Mouse (Mus musculus): ENCODE measurements around the gene Ndufv3. TPM values are rescaled to one million over a fixed set of nuclear protein-coding genes. Genes with fewer than 3 reads are reported as not detected.
A peak's percentile ranks its signal among the peaks of the same experiment; 100 is the strongest.

Gene Ndufv3
- polyA plus RNA-seq, 1 experiment from 2014 or later = 206 TPM

GRCm38 (mm10) chr17:31535358-31535757 lies 15.4 kb downstream of the Ndufv3 start:
- H3K9ac ChIP-seq (replicated peaks; ENCODE audit: low read length) = no peak overlapping the region
- 0 out of 2 replicates have a peak, but pooled peaks have one; percentile 22 for ATAC-seq (replicated peaks; ENCODE audit: insufficient number of reproducible peaks, low FRiP score, low TSS enrichment, low read depth)
- DNase-seq (ENCODE audit: low spot score) = no peak
- H3K4me1 ChIP-seq (ENCODE audit: control insufficient read depth, insufficient read depth, low read length) = peaks cover 5% of the 10 kb centered on the region; the same call in 1 of the 2 replicates
- no peaks in the 10 kb centered on the region for H3K27me3 ChIP-seq (ENCODE audit: control insufficient read depth, insufficient read depth, low read length)
- peak overlapping the region; percentile 52; the same call in 1 of the 2 replicates for H3K27ac ChIP-seq (replicated peaks; ENCODE audit: low read depth, low read length)
- no peak overlapping the region for H3K4me2 ChIP-seq (ENCODE audit: low read depth, low read length)
- no peaks in the 10 kb centered on the region for H3K9me3 ChIP-seq (replicated peaks; ENCODE audit: control insufficient read depth, low read length)
- H3K36me3 ChIP-seq (replicated peaks; ENCODE audit: control insufficient read depth, insufficient read depth, low read depth, low read length) = 0 out of 2 replicates have a peak, but pooled peaks cover 3% of the 10 kb centered on the region
- WGBS = 74% methylated on average over 4 of the region's 4 CpGs
- H3K4me3 ChIP-seq (ENCODE audit: low read depth, low read length) = no peak overlapping the region

- H3K9ac ChIP-seq (replicated peaks; ENCODE audit: low read length) = no peak overlapping the region; the same call in 1 of the 2 replicates
- H3K27me3 ChIP-seq (ENCODE audit: control insufficient read depth, insufficient read depth, low read length) = no peaks in the 10 kb centered on the region
- ATAC-seq (replicated peaks; ENCODE audit: insufficient number of reproducible peaks, low FRiP score, low TSS enrichment, low read depth) (peak; percentile 54; the same call in 1 of the 2 replicates), DNase-seq (ENCODE audit: low spot score) (peak; percentile 33)
- H3K4me2 ChIP-seq (ENCODE audit: low read depth, low read length) = 0 out of 2 replicates have a peak overlapping the region, but pooled peaks have one; percentile 7
- H3K4me3 ChIP-seq (ENCODE audit: low read depth, low read length) = no peak overlapping the region
- 0 out of 2 replicates have a peak, but pooled peaks cover under 1% of the 10 kb centered on the region for H3K36me3 ChIP-seq (replicated peaks; ENCODE audit: control insufficient read depth, insufficient read depth, low read depth, low read length)
- WGBS = 26% methylated on average over 8 of the region's 8 CpGs
- no peaks in the 10 kb centered on the region for H3K9me3 ChIP-seq (replicated peaks; ENCODE audit: control insufficient read depth, low read length)
- peaks cover 5% of the 10 kb centered on the region; the same call in 1 of the 2 replicates for H3K4me1 ChIP-seq (ENCODE audit: control insufficient read depth, insufficient read depth, low read length)
- peak overlapping the region; percentile 52; the same call in 1 of the 2 replicates for H3K27ac ChIP-seq (replicated peaks; ENCODE audit: low read depth, low read length)
Measured at GRCm38 (mm10) chr17:31535871-31536629, 16.1 kb downstream of the Ndufv3 start.

GRCm38 (mm10) chr17:31540101-31540500 lies 20.2 kb downstream of the Ndufv3 start:
- WGBS = 62% methylated on average over 3 of the region's 3 CpGs
- ATAC-seq (replicated peaks; ENCODE audit: insufficient number of reproducible peaks, low FRiP score, low TSS enrichment, low read depth) (no peak), DNase-seq (ENCODE audit: low spot score) (no peak)
- Histone ChIP-seq H3K4me1 (ENCODE audit: control insufficient read depth, insufficient read depth, low read length) (peaks cover 5% of the 10 kb centered on the region; the same call in 1 of the 2 replicates), H3K27ac (replicated peaks; ENCODE audit: low read depth, low read length) (no peak overlapping the region), H3K9ac (replicated peaks; ENCODE audit: low read length) (no peak overlapping the region), H3K4me3 (ENCODE audit: low read depth, low read length) (no peak overlapping the region), H3K4me2 (ENCODE audit: low read depth, low read length) (no peak overlapping the region), H3K27me3 (ENCODE audit: control insufficient read depth, insufficient read depth, low read length) (no peaks in the 10 kb centered on the region), H3K9me3 (replicated peaks; ENCODE audit: control insufficient read depth, low read length) (no peaks in the 10 kb centered on the region), H3K36me3 (replicated peaks; ENCODE audit: control insufficient read depth, insufficient read depth, low read depth, low read length) (no peaks in the 10 kb centered on the region)

- 61% methylated on average over 4 of the region's 4 CpGs for WGBS
- Histone ChIP-seq H3K27me3 (ENCODE audit: control insufficient read depth, insufficient read depth, low read length) (no peaks in the 10 kb centered on the region), H3K4me1 (ENCODE audit: control insufficient read depth, insufficient read depth, low read length) (peaks cover 1% of the 10 kb centered on the region; the same call in 1 of the 2 replicates), H3K4me2 (ENCODE audit: low read depth, low read length) (no peak overlapping the region), H3K9me3 (replicated peaks; ENCODE audit: control insufficient read depth, low read length) (no peaks in the 10 kb centered on the region), H3K27ac (replicated peaks; ENCODE audit: low read depth, low read length) (no peak overlapping the region), H3K36me3 (replicated peaks; ENCODE audit: control insufficient read depth, insufficient read depth, low read depth, low read length) (no peaks in the 10 kb centered on the region), H3K9ac (replicated peaks; ENCODE audit: low read length) (no peak overlapping the region), H3K4me3 (ENCODE audit: low read depth, low read length) (no peak overlapping the region)
- DNase-seq (ENCODE audit: low spot score) (no peak), ATAC-seq (replicated peaks; ENCODE audit: insufficient number of reproducible peaks, low FRiP score, low TSS enrichment, low read depth) (no peak)
Measured at GRCm38 (mm10) chr17:31540809-31541459, 21.0 kb downstream of the Ndufv3 start.

- Histone ChIP-seq H3K9ac (replicated peaks; ENCODE audit: low read length) (no peak overlapping the region), H3K4me2 (ENCODE audit: low read depth, low read length) (no peak overlapping the region), H3K4me3 (ENCODE audit: low read depth, low read length) (no peak overlapping the region), H3K4me1 (ENCODE audit: control insufficient read depth, insufficient read depth, low read length) (no peaks in the 10 kb centered on the region), H3K36me3 (replicated peaks; ENCODE audit: control insufficient read depth, insufficient read depth, low read depth, low read length) (no peaks in the 10 kb centered on the region), H3K27me3 (ENCODE audit: control insufficient read depth, insufficient read depth, low read length) (no peaks in the 10 kb centered on the region), H3K27ac (replicated peaks; ENCODE audit: low read depth, low read length) (no peak overlapping the region; the same call in 1 of the 2 replicates), H3K9me3 (replicated peaks; ENCODE audit: control insufficient read depth, low read length) (no peaks in the 10 kb centered on the region)
- WGBS = 39% methylated on average over 6 of the region's 6 CpGs
- DNase-seq (ENCODE audit: low spot score) (peak; percentile 66), ATAC-seq (replicated peaks; ENCODE audit: insufficient number of reproducible peaks, low FRiP score, low TSS enrichment, low read depth) (no peak)
Measured at GRCm38 (mm10) chr17:31541460-31541831, 21.5 kb downstream of the Ndufv3 start.

- no peaks in the 10 kb centered on the region for H3K4me1 ChIP-seq (ENCODE audit: control insufficient read depth, insufficient read depth, low read length)
- no peak overlapping the region for H3K4me3 ChIP-seq (ENCODE audit: low read depth, low read length)
- WGBS = 34% methylated on average over 6 of the region's 6 CpGs
- ATAC-seq (replicated peaks; ENCODE audit: insufficient number of reproducible peaks, low FRiP score, low TSS enrichment, low read depth) (no peak), DNase-seq (ENCODE audit: low spot score) (no peak)
- H3K4me2 ChIP-seq (ENCODE audit: low read depth, low read length) = no peak overlapping the region
- no peaks in the 10 kb centered on the region for H3K27me3 ChIP-seq (ENCODE audit: control insufficient read depth, insufficient read depth, low read length)
- no peaks in the 10 kb centered on the region for H3K36me3 ChIP-seq (replicated peaks; ENCODE audit: control insufficient read depth, insufficient read depth, low read depth, low read length)
- H3K27ac ChIP-seq (replicated peaks; ENCODE audit: low read depth, low read length) = no peak overlapping the region
- no peak overlapping the region for H3K9ac ChIP-seq (replicated peaks; ENCODE audit: low read length)
- H3K9me3 ChIP-seq (replicated peaks; ENCODE audit: control insufficient read depth, low read length) = no peaks in the 10 kb centered on the region
Measured at GRCm38 (mm10) chr17:31543574-31543973, 23.7 kb downstream of the Ndufv3 start.

GRCm38 (mm10) chr17:31546444-31547196 lies 26.7 kb downstream of the Ndufv3 start:
- ATAC-seq (replicated peaks; ENCODE audit: insufficient number of reproducible peaks, low FRiP score, low TSS enrichment, low read depth) = no peak
- H3K27me3 ChIP-seq (ENCODE audit: control insufficient read depth, insufficient read depth, low read length) = no peaks in the 10 kb centered on the region
- no peaks in the 10 kb centered on the region; the same call in 1 of the 2 replicates for H3K4me1 ChIP-seq (ENCODE audit: control insufficient read depth, insufficient read depth, low read length)
- WGBS = 90% methylated on average over 9 of the region's 9 CpGs
- no peak overlapping the region for H3K4me3 ChIP-seq (ENCODE audit: low read depth, low read length)
- H3K4me2 ChIP-seq (ENCODE audit: low read depth, low read length) = no peak overlapping the region
- no peak for DNase-seq (ENCODE audit: low spot score)
- H3K9me3 ChIP-seq (replicated peaks; ENCODE audit: control insufficient read depth, low read length) = no peaks in the 10 kb centered on the region
- H3K27ac ChIP-seq (replicated peaks; ENCODE audit: low read depth, low read length) = no peak overlapping the region
- H3K36me3 ChIP-seq (replicated peaks; ENCODE audit: control insufficient read depth, insufficient read depth, low read depth, low read length) = no peaks in the 10 kb centered on the region
- H3K9ac ChIP-seq (replicated peaks; ENCODE audit: low read length) = no peak overlapping the region
